Mouse (Mus musculus) natural killer cell, adult 2 months (primary cell): ENCODE measurements around the gene Aox3.

Source experiments
- DNase-seq, 2 experiments: peaks; one replicate each; pipeline ENCODE4 v3.0.0; 2022; ENCODE audit warnings: low spot score in 2 of 2

Aox3 gene

GRCm38 (mm10) chr1:58112880-58113279, at the start of gene Aox3:
Aox3 (plus strand) TSS chr1:58113130.
- DNase-seq, result peak in 1 of 2 experiments; percentile 3

- DNase-seq, result no peak
Measured at GRCm38 (mm10) chr1:58065151-58065550, 47.8 kb upstream of the Aox3 start.

- DNase-seq, result no peak
Measured at GRCm38 (mm10) chr1:58065606-58066005, 47.3 kb upstream of the Aox3 start.

- DNase-seq, result no peak
Measured at GRCm38 (mm10) chr1:58069181-58069580, 43.7 kb upstream of the Aox3 start.

GRCm38 (mm10) chr1:58070091-58070490, 42.8 kb upstream of the Aox3 start:
- DNase-seq, result no peak

- no peak for DNase-seq
Measured at GRCm38 (mm10) chr1:58071006-58071405, 41.9 kb upstream of the Aox3 start.

- DNase-seq, result no peak
Measured at GRCm38 (mm10) chr1:58071509-58071908, 41.4 kb upstream of the Aox3 start.

- DNase-seq, result no peak
Measured at GRCm38 (mm10) chr1:58072416-58072815, 40.5 kb upstream of the Aox3 start.

- DNase-seq, result no peak
Measured at GRCm38 (mm10) chr1:58072991-58073730, 39.8 kb upstream of the Aox3 start.

GRCm38 (mm10) chr1:58074266-58074665, 38.7 kb upstream of the Aox3 start:
- no peak for DNase-seq

- DNase-seq, result no peak
Measured at GRCm38 (mm10) chr1:58077882-58078281, 35.0 kb upstream of the Aox3 start.

GRCm38 (mm10) chr1:58078390-58078789, 34.5 kb upstream of the Aox3 start:
- DNase-seq, result no peak

- DNase-seq, result no peak
Measured at GRCm38 (mm10) chr1:58079689-58080088, 33.2 kb upstream of the Aox3 start.

GRCm38 (mm10) chr1:58080446-58080845, 32.5 kb upstream of the Aox3 start:
- DNase-seq, result no peak

GRCm38 (mm10) chr1:58081356-58081755, 31.6 kb upstream of the Aox3 start:
- no peak for DNase-seq

GRCm38 (mm10) chr1:58089316-58089715, 23.6 kb upstream of the Aox3 start:
- DNase-seq, result no peak

- DNase-seq, result no peak
Measured at GRCm38 (mm10) chr1:58090191-58090590, 22.7 kb upstream of the Aox3 start.

- DNase-seq, result no peak
Measured at GRCm38 (mm10) chr1:58091213-58091612, 21.7 kb upstream of the Aox3 start.

GRCm38 (mm10) chr1:58091992-58092560, 20.9 kb upstream of the Aox3 start:
- no peak for DNase-seq

GRCm38 (mm10) chr1:58097338-58097737, 15.6 kb upstream of the Aox3 start:
- no peak for DNase-seq

- no peak for DNase-seq
Measured at GRCm38 (mm10) chr1:58099119-58099518, 13.8 kb upstream of the Aox3 start.

GRCm38 (mm10) chr1:58101531-58102146, 11.3 kb upstream of the Aox3 start:
- no peak for DNase-seq

GRCm38 (mm10) chr1:58102494-58102893, 10.4 kb upstream of the Aox3 start:
- no peak for DNase-seq
